Mouse (Mus musculus): Measurements from ENCODE around the gene 4930469K13Rik. TPM values are rescaled to one million over a fixed set of nuclear protein-coding genes. Genes with fewer than 3 reads are reported as not detected.

Gene 4930469K13Rik
- polyA plus RNA-seq (2015; fragmentation: Nextera tagmentation; extraction: Ambion mirVana): 1.7 TPM in 1 of 2 replicates, not detected in the other

GRCm38 (mm10) chr11:34098422-34098821 is at the start of gene 4930469K13Rik:
4930469K13Rik (minus strand) TSS chr11:34098554.

DNA sequence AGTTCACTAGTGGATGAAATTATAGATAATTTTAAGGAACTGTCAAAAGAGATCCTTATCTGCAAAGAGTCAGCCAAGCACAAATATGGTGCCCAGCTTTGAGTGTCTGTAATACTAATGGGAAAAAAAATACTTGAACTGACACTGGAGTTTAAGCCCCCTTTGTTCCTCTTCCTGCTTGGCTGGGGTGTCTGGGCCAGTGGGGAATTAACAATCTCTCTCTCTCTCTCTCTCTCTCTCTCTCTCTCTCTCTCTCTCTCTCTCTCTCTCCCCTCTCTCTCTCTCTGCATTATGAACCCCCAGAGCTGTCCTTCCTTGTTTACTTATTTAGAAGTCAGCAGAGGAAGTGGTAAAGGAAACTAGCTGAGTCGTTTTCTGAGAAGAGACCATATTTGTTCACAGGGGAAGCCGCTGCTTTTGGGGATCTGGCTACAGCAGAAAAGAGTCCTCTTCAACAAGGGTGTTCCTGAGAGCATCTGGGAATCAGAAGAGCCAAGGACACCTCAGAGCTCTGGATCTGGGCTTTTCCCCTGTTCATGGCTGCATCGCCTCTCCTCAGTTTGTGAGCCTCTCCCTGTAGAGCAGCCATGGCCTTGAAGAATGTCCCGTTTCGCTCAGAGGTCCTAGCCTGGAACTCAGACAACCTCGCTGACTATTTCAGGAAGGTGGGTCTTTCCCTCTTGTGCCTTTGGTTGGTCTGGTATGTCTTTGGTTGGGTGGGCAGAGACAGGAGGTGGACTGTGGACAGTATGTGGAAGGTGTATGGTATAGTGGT is 51.4 kb downstream of the 4930469K13Rik start, which contains the start of gene Lcp2:
Gene Lcp2 (plus strand): TSS at position 154 of the 775 bp plus-strand sequence.

DNA sequence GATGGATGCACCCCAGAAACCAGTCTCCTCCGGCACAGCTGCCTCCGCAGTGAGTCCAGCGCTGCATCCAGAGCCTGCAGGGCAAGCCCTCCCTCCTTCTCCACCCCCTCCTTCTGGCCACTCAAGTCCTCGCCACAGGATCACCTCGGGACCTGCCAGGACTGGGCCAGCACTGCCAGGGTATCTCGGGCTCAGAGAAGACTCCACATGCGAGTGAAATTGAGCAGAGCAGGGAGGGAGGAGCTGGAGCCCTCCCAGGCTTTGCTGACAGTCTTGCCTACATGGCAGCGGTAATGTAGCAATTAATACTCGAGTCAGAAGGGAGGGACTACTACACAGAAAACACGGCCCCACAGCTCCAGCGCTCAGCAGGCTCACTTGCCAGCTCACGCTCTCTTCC is 105.4 kb downstream of the 4930469K13Rik start, which contains the start of gene Kcnip1:
Gene Kcnip1 (minus strand): TSS at position 215 of the 400 bp plus-strand sequence.

DNA sequence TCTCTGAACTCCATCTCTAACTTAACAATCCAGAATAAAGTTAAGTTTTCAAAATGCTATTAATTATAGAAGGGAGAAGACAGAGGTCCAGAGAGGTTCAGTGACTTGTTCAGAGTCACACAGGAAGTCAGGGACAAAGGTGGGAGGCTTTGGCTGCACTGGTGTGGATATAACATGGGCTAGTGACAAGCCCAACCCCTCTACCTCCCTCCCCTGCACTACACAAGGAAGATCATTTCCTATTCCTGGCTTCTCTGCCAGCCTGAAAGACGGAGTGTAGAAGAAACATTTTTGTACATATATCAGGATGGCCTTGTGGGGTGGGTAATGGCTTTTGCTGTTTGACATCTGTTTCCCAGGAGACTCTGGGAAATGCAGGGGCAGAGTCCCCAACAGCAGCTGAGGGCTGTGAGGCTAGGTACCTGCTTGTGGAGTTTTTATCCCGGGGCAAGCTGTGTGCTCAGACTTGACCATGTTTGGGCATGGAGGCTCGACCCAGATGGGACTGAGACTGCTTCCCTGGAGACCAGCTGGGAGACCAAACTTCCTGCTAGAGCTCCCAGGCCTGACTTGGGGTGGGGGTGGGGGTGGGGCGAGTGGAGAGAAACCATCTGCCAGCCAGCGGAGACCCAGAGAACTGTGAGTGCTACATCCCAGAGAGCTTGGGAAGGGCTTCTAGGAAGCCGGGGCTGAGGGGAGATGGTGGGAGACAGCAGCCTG is 135.5 kb downstream of the 4930469K13Rik start, which contains the start of gene Kcnmb1:
Gene Kcnmb1 (plus strand): TSS at position 326 of the 720 bp plus-strand sequence.

Other genes starting within 250 kb of the 4930469K13Rik start
- 0.05 TPM in 1 of 2 replicates, not detected in the other for gene Kcnmb1, start 135.5 kb downstream of the 4930469K13Rik start, polyA plus RNA-seq (2015; fragmentation: Nextera tagmentation; extraction: Ambion mirVana)
- gene Kcnip1, start 105.4 kb downstream of the 4930469K13Rik start, polyA plus RNA-seq (2015; fragmentation: Nextera tagmentation; extraction: Ambion mirVana): 11.5 and 15.7 TPM in 2 replicates
- gene Lcp2, start 51.6 kb downstream of the 4930469K13Rik start, polyA plus RNA-seq (2015; fragmentation: Nextera tagmentation; extraction: Ambion mirVana): 2.5 and 3.3 TPM in 2 replicates
- gene Foxi1, start 109.5 kb upstream of the 4930469K13Rik start, polyA plus RNA-seq (2015; fragmentation: Nextera tagmentation; extraction: Ambion mirVana): 0.11 and 0.32 TPM in 2 replicates
- 0.06 and 0.07 TPM in 2 replicates for gene Fam196b, start 216.3 kb upstream of the 4930469K13Rik start, polyA plus RNA-seq (2015; fragmentation: Nextera tagmentation; extraction: Ambion mirVana)